Mouse (Mus musculus): ENCODE measurements at regions not wholly inside any gene's neighbourhood (a gene's known extent, or its start where the extent isn't known, plus 50 kb on each side); places are given as distances from the start of the nearest gene placed in this dataset.

GRCm38 (mm10) chr5:64462411-64462810 is 306.3 kb downstream of the Tbc1d1 start:
- no peak for DNase-seq (ENCODE audit: low spot score in 2 of 2)

- DNase-seq (ENCODE audit: low spot score in 2 of 2): no peak
Observed at GRCm38 (mm10) chr5:64463570-64463969, 307.5 kb downstream of the Tbc1d1 start.

- no peak for DNase-seq (ENCODE audit: low spot score in 2 of 2)
Observed at GRCm38 (mm10) chr5:64466320-64466719, 310.2 kb downstream of the Tbc1d1 start.

- no peak for DNase-seq (ENCODE audit: low spot score in 2 of 2)
Observed at GRCm38 (mm10) chr5:64467856-64468255, 311.8 kb downstream of the Tbc1d1 start.

- no peak for DNase-seq (ENCODE audit: low spot score in 2 of 2)
Observed at GRCm38 (mm10) chr5:64468307-64468706, 312.2 kb downstream of the Tbc1d1 start.

GRCm38 (mm10) chr5:64472008-64472407 is 315.9 kb downstream of the Tbc1d1 start:
- DNase-seq (ENCODE audit: low spot score in 2 of 2): no peak

GRCm38 (mm10) chr5:64472415-64472814 is 316.3 kb downstream of the Tbc1d1 start:
- DNase-seq (ENCODE audit: low spot score in 2 of 2): no peak

- no peak for DNase-seq (ENCODE audit: low spot score in 2 of 2)
Observed at GRCm38 (mm10) chr5:64474868-64475267, 318.8 kb downstream of the Tbc1d1 start.

- no peak for DNase-seq (ENCODE audit: low spot score in 2 of 2)
Observed at GRCm38 (mm10) chr5:64475736-64476519, 319.8 kb downstream of the Tbc1d1 start.

- no peak for DNase-seq (ENCODE audit: low spot score in 2 of 2)
Observed at GRCm38 (mm10) chr5:64476641-64477369, 320.7 kb downstream of the Tbc1d1 start.

- DNase-seq (ENCODE audit: low spot score in 2 of 2): no peak
Observed at GRCm38 (mm10) chr5:64478143-64478542, 322.0 kb downstream of the Tbc1d1 start.

GRCm38 (mm10) chr5:64478599-64479214 is 322.6 kb downstream of the Tbc1d1 start:
- no peak for DNase-seq (ENCODE audit: low spot score in 2 of 2)

GRCm38 (mm10) chr5:64479315-64479714 is 323.2 kb downstream of the Tbc1d1 start:
- no peak for DNase-seq (ENCODE audit: low spot score in 2 of 2)

- DNase-seq (ENCODE audit: low spot score in 2 of 2): no peak
Observed at GRCm38 (mm10) chr5:64485043-64485442, 318.1 kb upstream of the Klf3 start.

GRCm38 (mm10) chr5:64485856-64486255 is 317.3 kb upstream of the Klf3 start:
- no peak for DNase-seq (ENCODE audit: low spot score in 2 of 2)

GRCm38 (mm10) chr5:64486761-64487160 is 316.4 kb upstream of the Klf3 start:
- no peak for DNase-seq (ENCODE audit: low spot score in 2 of 2)

GRCm38 (mm10) chr5:64487698-64488398 is 315.3 kb upstream of the Klf3 start:
- peak; percentile 35 to 56 for DNase-seq (ENCODE audit: low spot score in 2 of 2)

- no peak for DNase-seq (ENCODE audit: low spot score in 2 of 2)
Observed at GRCm38 (mm10) chr5:64489656-64490444, 313.3 kb upstream of the Klf3 start.

GRCm38 (mm10) chr5:64490445-64490950 is 312.7 kb upstream of the Klf3 start:
- DNase-seq (ENCODE audit: low spot score in 2 of 2): no peak

- DNase-seq (ENCODE audit: low spot score in 2 of 2): no peak
Observed at GRCm38 (mm10) chr5:64494429-64494828, 308.8 kb upstream of the Klf3 start.

- no peak for DNase-seq (ENCODE audit: low spot score in 2 of 2)
Observed at GRCm38 (mm10) chr5:64496853-64497252, 306.3 kb upstream of the Klf3 start.

All from spleen, postnatal 14 days (tissue).